Mouse (Mus musculus) adrenal gland, adult (tissue): Measurements from ENCODE around the gene Lims1.

ENCODE experiments used
- DNase-seq, 2 experiments: peaks; one replicate each; pipeline ENCODE4 v3.0.0; 2022 to 2023; ENCODE audit warnings: low spot score in 1 of 2; ENCODE audit not compliant: inconsistent age in 2 of 2

The Lims1 gene

DNA sequence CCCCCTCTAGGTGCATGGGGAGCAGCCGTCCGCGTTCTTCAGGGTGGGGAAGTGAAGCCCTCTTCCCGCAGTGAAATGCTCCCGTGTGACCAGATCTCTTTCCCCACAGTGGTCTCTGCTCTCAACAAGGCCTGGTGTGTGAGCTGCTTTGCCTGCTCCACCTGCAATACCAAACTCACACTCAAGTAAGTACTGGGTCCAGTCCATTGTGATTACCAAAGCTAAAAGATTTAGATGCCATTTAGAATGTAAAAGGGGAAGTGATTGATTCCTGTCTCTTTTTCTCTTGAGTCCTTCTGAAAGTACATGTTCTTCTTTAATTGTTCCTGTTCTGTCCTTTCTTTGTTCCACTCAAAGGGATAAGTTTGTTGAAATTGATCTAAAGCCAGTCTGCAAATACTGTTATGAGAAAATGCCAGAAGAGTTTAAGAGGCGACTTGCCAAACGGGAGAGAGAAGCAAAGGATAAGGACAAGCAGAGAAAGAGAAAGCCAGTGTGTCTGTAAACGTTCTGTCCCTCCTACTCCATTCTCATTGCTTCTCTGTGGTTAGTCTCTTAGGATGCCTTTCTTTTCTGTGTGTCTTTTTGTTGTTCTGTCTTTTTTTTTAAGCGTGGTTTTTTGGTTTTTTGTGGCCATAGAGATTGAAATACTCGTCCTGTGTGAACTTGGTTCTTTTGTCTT lies 95.2 kb downstream of the Lims1 start:
- no peak for DNase-seq

GRCm38 (mm10) chr10:58427930-58428329 lies 104.7 kb downstream of the Lims1 start:
- no peak for DNase-seq

DNA sequence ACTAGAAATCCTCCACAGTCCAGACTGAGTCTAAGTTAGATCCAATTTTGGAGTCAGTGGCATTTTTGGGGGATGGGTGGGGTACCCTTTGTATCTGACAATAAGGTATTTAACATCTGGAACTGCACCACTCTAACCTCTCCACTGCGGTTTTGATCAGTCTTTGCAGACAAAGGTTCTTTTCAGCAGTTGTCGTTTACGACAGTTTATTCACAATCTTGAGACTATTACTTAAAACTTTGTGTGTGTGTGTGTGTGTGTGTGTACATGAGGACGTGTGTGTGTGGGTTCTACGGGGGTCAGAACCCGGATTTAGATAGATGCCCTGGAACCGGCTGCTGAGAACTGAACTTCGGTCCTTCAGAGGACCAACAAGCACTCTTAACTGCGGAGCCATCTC lies 122.6 kb downstream of the Lims1 start:
- DNase-seq = no peak

GRCm38 (mm10) chr10:58446384-58447279 lies 123.4 kb downstream of the Lims1 start, which contains the start of gene Ranbp2:
Gene Ranbp2, plus strand, starts transcription at chr10:58446920.
- peak; percentile 99 for DNase-seq

- DNase-seq = no peak
Measured at GRCm38 (mm10) chr10:58447280-58447781, 124.1 kb downstream of the Lims1 start.

GRCm38 (mm10) chr10:58451575-58451974 lies 128.3 kb downstream of the Lims1 start:
- no peak for DNase-seq

- DNase-seq = no peak
Measured at GRCm38 (mm10) chr10:58452185-58452584, 128.9 kb downstream of the Lims1 start.

- DNase-seq = no peak
Measured at GRCm38 (mm10) chr10:58459896-58460295, 136.6 kb downstream of the Lims1 start.
